Mouse (Mus musculus): ENCODE results near the gene Ang5.
"Not testable (repeated sequence)": the region's sequence is repeated elsewhere in the genome, so short reads cannot be mapped to it uniquely, and the experiment has no call there.

Ang5 gene

DNA sequence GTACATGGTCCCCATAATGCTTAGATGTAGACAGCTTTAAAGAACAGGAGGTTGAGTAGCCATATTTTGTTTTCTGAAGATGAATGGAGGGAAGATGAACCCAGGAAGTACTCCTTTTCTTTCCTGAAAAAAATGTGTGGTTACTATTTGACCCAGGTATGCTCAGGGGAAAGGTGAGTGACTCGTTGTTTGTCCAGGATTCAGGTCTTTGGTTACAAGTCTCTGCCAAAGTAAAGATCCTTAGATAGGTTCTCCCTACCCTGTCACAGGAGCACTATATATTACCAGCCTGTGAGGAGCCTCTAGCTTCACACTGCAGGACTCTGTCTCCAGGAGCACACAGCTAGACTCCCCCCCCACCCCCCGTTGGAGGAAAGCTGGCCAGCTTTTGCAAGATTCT, at the start of gene Ang5:
Gene Ang5 (plus strand): TSS at position 301 of the 400 bp plus-strand sequence.
- DNase-seq (ENCODE audit: low spot score in 2 of 2): not testable (repeated sequence)

DNA sequence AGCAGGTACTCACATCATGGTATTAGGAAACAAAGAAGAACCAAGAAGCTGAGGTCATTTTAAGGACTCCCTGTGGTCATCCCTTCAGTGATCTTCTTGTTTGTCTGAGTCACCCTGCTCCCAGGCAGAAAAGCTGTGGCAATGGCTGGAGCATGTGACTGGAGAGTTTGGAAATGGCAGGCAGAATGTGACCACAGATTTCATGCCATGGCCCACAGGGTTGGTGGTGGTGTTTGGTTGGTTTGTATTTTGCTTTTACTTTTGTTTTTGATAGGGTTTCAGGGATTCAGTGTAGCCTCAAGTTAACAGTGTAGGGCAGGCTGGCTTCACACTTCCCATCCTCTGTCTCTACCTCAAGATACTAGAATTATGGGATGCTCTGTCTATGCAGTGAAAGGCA, 38.7 kb upstream of the Ang5 start:
- DNase-seq (ENCODE audit: low spot score in 2 of 2): not testable (repeated sequence)

DNA sequence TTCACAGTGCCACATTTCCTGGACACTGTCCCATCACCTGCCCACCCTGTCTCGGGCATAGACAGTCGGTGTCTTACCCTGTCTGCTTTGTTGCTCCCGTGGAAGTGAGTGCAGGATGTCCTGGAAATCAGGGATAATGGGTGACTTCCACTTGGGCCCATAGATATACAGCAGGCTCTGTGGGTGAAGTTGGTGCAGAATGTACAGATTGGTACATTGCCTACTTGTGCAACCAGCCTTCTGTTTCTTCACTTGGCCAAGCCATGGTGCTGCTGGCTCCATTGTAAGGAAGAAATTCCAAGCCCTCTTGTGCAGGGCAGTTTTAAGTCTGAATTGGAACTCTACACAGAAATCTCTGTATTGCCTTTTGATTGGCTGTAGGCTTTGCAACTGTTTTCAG, 33.4 kb upstream of the Ang5 start, which contains the start of gene Ear10:
Gene Ear10 (minus strand): TSS at position 101 of the 400 bp plus-strand sequence.
- not testable (repeated sequence) for DNase-seq (ENCODE audit: low spot score in 2 of 2)

DNA sequence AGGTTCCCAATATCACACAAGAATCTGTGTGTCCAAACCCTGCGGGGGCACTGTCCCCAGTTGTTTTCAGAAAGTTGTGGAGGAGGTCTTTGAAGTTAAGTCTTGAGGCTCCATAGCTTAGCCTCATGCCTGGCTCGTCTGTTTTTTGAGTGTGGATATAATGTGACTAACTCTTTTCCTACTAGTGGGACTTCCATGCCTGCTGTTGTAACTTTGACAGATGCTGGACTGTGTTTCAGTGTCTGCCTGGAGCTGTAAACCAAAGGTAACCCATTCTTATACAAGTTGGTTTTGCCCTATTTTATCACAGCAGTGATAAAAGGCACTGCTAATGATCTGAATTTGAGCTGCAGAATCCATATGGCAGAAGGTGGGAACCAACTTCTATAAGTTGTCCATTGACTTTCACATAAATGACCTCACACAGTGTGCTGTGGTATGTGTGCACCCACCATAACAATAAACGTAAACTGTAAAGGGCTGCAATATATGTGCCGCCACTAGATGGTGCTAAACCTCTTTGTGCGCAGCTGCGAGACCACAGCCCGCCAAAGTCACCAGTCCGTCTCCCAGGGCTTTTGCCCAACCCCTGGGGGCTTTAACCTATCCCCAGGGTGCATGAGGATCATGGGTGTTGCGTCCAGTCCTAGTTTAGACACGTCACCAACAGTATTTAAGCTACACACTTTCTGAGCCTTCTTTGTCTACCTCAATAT, 32.0 kb upstream of the Ang5 start, which contains the start of gene Gm8113:
Gene Gm8113 (plus strand): TSS at position 703 of the 716 bp plus-strand sequence.
- peak in 1 of 2 experiments; percentile 30 for DNase-seq (ENCODE audit: low spot score in 2 of 2)

DNA sequence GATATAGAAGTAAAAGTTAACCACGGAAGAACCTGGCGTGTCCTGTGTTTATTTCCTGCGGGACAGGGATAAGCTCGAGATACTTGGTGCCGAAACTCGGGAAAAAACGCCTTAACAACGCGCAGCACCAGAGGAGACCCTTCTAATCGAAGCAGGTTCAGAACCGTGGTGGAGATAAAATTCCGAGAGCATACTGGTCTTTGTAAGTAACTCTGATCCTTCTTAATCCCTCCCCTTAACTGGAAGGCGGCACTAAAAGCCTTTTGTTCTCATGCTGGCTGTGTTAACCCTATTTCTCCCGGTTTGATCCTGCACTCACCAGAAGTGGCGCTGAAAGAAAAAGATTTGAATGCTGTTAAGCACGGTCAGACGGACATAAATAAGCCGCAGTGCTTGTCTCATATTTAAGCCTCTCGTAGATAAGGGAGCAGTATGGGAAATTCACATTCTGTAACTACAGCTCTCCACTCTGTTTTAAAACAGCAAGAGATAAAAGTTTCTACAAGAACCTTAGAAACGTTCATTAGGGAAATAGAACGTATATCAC, 31.4 kb upstream of the Ang5 start:
- not testable (repeated sequence) for DNase-seq (ENCODE audit: low spot score in 2 of 2)

DNA sequence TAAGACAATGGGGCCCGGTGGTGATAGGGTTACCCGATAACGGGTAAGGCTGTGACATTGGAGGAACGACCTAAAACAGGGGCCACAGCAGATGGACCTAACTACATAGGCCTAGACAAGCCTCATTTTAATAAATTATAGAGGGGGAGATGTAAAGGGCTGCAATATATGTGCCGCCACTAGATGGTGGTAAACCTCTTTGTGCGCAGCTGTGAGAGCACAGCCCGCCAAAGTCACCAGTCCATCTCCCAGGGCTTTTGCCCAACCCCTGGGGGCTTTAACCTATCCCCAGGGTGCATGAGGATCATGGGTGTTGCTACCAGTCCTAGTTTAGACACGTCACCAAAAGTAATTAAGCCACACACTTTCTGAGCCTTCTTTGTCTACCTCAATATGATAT, 23.9 kb upstream of the Ang5 start:
- peak; percentile 5 to 6 for DNase-seq (ENCODE audit: low spot score in 2 of 2)

DNA sequence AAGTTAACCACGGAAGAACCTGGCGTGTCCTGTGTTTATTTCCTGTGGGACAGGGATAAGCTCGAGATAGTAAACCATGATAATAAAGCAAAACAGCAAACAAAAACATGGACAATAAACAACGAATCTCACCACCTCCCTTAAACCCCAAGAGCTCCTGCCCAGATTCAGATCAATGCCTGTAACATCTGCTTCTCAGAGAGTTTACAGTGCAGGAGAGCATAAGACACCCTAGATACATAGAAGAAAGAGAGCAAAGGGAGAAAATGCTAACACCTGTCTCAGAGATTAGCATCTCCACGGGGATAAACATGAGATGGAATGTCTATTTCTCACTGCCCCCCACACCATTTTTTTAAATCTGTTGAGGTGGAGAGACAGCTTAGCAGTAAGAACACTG, 23.5 kb upstream of the Ang5 start:
- DNase-seq (ENCODE audit: low spot score in 2 of 2): not testable (repeated sequence)

DNA sequence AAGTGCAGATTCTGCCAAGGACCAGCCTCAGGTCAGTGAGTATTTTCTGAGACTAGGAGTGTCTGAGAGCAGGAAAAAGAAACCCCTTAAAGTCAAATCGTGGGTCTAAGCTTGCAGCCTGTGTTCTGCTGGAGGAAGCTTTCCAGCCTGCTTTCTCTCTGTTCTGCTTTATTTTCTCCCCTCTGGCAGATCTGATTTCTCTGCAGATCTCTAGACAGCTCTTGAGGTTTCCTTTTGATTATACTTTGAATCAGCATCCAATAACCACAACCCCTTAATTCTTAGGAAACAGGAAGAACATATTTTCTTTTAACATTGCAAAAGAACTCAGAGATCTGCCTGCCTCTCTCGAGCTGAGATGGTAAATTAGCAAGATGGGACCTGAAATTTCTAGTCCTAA, 3.5 kb upstream of the Ang5 start:
- DNase-seq (ENCODE audit: low spot score in 2 of 2): not testable (repeated sequence)

DNA sequence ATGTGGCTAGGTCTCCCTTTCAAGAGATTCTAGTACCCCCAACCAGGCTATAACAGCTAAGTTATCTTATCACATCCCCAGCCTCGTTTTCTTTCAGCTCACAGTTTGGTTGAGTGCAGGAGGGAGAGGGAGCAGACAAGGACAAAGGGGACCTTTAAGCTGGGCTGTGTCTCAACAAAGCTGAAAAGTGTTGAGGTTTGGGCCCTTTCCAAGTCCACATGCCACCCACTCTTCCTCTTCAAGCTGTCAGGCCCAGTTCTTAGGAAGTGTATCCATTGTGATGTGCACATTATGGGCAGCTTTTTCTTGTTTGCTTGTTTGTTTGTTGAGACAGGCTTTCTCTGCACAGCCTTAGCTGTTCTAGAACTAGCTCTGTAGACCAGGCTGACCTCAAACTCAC, 1.8 kb upstream of the Ang5 start:
- not testable (repeated sequence) for DNase-seq (ENCODE audit: low spot score in 2 of 2)

DNA sequence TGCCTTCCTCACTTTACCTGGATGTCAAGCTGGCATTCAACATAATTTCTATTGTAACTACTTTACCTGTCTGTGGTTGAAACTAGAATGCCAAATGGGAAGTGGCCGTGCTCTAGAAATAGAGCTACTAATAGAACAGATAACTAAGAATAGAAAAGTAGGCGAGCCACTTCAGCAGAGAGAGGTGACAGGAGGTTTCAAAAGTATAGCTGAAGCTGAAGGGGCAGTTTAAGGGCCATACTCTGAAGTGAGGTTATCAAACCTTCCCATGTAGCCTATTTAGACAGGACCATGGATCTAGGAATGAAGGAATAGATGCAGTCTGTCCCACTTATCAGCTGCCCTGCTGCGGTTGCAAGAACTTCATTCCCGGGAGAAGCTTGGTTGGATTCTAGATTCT, 26.6 kb downstream of the Ang5 start:
- no peak for DNase-seq (ENCODE audit: low spot score in 2 of 2)

DNA sequence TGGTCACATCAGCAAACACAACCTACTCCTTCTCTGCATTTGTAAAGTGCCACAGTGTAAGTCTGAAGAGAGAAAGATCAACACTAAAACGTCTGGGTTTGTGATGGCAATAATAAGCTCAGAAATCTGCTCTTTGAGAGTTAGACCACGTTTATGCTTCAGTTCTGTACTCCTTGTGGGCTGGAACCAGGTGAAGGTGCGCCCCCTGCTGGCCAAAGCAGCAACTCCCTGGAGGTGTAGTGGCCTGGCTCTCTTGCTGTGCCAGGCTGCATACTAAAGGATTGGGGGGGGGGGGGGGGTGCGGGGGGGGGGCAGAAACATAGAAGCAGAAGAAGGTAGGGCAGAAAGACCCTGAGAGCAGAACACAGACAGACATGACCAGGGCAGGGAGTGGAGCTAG, 27.0 kb downstream of the Ang5 start:
- DNase-seq (ENCODE audit: low spot score in 2 of 2): peak; percentile 26 to 50

DNA sequence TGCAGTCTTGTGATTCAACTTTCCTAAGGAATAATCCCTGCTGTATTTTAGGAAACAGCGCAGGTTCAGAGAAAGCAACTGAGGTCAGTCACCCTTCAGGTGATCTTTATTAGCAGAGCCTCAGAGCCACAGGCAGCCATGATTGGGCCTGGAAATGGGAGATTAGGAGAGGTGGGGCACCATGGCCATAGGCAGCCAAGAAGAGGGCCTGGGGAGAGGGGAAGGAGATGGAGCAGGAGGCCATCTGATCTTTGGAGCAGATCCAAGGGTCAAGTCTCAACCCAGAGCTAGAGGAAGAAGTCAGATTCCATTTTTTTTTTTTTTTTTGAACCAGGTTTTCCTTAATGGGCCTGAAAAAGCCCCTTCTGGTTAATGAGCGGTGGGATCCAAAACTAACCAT, 29.3 kb downstream of the Ang5 start:
- no peak for DNase-seq (ENCODE audit: low spot score in 2 of 2)

DNA sequence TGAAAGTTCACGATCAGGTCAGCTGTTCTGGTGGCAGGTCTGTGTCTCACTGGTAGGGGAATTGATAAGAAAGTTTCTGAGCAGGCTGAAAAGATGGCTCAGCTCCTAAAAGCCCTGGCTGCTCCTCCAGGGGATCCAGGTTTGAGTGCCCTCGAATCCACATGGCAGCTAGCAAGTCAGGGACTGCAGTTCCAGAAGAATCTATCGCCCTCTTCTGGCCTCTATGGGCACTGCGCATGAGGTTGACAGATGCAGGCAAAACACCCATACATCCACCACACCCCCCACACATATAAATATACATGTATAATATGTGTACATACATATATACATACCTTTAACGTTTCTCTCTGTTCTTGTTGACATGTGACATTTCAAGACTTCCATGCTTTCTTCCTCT, 30.5 kb downstream of the Ang5 start:
- DNase-seq (ENCODE audit: low spot score in 2 of 2): peak; percentile 60 to 72

DNA sequence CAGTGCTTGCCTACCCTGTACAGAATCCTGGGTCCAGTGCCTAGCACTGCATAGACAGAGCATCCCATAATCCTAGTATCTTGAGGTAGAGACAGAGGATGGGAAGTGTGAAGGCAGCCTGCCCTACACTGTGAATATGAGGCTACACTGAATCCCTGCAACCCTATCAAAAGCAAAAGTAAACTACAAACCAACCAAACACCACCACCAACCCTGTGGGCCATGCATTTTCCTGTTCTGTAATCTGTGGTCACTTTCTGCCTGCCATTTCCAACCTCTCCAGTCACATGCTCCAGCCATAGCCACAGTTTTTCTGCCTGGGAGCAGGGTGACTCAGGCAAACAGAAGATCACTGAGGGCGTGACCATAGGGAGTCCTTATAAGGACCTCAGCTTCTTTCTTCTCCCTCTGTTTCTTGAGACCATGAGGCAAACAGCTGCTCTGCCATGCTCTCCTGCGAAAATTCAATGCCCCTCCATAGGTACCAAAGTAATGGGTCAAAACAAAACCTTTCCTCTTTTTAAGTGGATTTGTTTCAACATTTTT, 41.7 kb downstream of the Ang5 start:
- not testable (repeated sequence) for DNase-seq (ENCODE audit: low spot score in 2 of 2)

DNA sequence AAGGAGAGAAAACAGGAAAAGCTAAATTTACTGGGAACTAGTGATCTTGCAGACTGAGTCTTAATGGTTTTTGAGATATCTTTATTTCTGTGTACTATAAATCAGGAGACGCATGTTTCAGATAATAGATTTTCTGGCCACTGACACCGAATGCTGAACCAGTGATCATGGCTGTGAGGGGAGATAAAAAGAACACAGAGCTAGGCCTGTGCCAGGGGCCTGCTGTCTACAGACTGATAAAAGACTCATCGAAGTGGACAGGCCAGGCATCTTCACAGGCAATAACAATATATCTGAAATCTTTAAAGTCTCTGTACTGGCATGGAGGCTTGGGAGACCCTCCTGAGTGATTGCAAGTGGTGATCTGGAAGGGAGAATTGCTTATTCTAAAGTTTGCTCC, 44.7 kb downstream of the Ang5 start:
- DNase-seq (ENCODE audit: low spot score in 2 of 2): no peak

DNA sequence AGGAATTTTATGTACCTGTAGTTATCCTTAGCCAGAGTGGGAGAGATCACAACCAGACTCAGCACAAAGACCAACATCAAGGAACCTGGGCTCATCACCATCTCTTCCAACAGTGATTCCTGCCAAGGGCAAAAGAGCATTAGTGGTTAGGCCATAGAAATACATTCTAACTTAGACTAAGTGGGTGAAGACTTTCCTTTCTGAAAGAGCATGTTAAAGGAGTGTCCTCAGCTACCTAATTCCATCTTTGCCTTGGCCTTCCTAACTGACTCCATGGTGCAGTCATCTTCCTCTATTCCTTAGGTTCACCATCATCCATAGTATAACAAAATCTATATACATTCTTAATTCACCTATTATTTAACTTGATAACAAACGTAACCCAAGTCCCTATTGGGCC, 45.3 kb downstream of the Ang5 start, which contains the start of gene Ang6:
Gene Ang6 (minus strand): TSS at position 101 of the 400 bp plus-strand sequence.
- DNase-seq (ENCODE audit: low spot score in 2 of 2): no peak

DNA sequence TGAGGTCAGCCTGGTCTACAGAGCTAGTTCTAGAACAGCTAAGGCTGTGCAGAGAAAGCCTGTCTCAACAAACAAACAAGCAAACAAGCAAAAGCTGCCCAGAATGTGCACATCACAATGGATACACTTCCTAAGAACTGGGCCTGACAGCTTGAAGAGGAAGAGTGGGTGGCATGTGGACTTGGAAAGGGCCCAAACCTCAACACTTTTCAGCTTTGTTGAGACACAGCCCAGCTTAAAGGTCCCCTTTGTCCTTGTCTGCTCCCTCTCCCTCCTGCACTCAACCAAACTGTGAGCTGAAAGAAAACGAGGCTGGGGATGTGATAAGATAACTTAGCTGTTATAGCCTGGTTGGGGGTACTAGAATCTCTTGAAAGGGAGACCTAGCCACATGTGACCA, 51.2 kb downstream of the Ang5 start:
- DNase-seq (ENCODE audit: low spot score in 2 of 2): not testable (repeated sequence)

DNA sequence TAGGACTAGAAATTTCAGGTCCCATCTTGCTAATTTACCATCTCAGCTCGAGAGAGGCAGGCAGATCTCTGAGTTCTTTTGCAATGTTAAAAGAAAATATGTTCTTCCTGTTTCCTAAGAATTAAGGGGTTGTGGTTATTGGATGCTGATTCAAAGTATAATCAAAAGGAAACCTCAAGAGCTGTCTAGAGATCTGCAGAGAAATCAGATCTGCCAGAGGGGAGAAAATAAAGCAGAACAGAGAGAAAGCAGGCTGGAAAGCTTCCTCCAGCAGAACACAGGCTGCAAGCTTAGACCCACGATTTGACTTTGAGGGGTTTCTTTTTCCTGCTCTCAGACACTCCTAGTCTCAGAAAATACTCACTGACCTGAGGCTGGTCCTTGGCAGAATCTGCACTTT, 52.8 kb downstream of the Ang5 start:
- not testable (repeated sequence) for DNase-seq (ENCODE audit: low spot score in 2 of 2)

Data from urinary bladder, postnatal 36 days (tissue).